Mouse (Mus musculus): Measurements from ENCODE around the gene Cpne7. TPM values are rescaled to one million over a fixed set of nuclear protein-coding genes. Genes with fewer than 3 reads are reported as not detected.

Gene Cpne7
- polyA plus RNA-seq, 1 experiment from 2014 or later: 0.46 TPM

DNA sequence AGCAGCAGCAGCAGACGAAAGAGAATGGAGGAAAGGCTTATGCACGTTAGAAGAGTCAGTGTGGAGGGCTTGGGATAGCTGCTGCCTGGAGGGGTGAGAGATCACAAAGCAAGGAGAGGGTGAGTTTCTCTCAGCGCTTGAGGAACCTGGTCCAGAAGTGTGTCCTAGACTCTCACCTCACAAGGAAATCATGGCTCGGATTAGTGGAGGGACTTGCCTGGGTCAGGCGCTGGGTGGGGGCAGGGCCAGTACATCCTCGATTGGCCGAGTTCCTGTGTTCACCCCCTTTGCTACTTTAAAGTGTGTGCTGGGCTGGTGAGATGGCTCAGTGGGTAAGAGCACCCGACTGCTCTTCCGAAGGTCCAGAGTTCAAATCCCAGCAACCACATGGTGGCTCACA lies 18.6 kb downstream of the Cpne7 start:
- ATAC-seq: no peak
- no peak overlapping the region for H3K27ac ChIP-seq (ENCODE audit: low read depth, low read length)
- WGBS: 42% methylated on average over 9 of the region's 9 CpGs

DNA sequence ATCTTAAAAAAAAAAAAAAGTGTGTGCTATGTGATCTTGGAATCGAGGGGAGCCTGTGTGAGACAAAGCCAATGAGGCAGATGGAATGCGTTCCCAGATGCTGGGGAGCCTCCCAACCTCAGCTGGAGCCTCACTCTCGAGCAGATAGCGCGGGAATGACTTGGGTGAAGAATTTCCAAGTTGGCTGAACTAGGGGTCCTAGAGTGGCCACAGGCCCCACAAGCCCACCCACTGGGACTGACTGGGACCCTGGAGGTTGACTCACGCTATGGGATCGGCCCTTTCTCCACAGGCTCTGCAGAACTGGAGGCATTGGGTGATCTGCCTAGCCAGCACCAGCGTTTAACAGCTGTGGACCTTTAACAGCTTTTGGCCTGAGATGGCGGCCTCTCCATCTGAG lies 19.1 kb downstream of the Cpne7 start:
- H3K36me3 ChIP-seq (ENCODE audit: control insufficient read depth, insufficient read depth): no peaks in the 10 kb centered on the region
- H3K4me3 ChIP-seq (ENCODE audit: low read depth, low read length): no peak overlapping the region
- H3K27me3 ChIP-seq (replicated peaks; ENCODE audit: control insufficient read depth, insufficient read depth, low read length): no peaks in the 10 kb centered on the region
- TF ChIP-seq CTCF (IDR thresholded peaks at IDR 0.05; ENCODE audit: low read depth): no peak
- no peaks in the 10 kb centered on the region for H3K4me1 ChIP-seq (replicated peaks; ENCODE audit: control insufficient read depth, insufficient read depth, low read length)
- H3K9ac ChIP-seq (ENCODE audit: low read depth, low read length): no peak overlapping the region
- WGBS: 74% methylated on average over 9 of the region's 9 CpGs
- H3K9me3 ChIP-seq (ENCODE audit: control insufficient read depth): no peaks in the 10 kb centered on the region
- no peak for ATAC-seq
- H3K4me2 ChIP-seq (replicated peaks; ENCODE audit: low read depth): no peak overlapping the region
- H3K27ac ChIP-seq (ENCODE audit: low read depth, low read length): no peak overlapping the region; the same call in 1 of the 2 replicates

More for the DNA sequence above, 18.6 kb downstream of the Cpne7 start:
- H3K4me2 ChIP-seq (replicated peaks; ENCODE audit: low read depth): no peak overlapping the region
- no peak for TF ChIP-seq CTCF (IDR thresholded peaks at IDR 0.05; ENCODE audit: low read depth)
- no peaks in the 10 kb centered on the region for H3K9me3 ChIP-seq (ENCODE audit: control insufficient read depth)
- no peak overlapping the region for H3K4me3 ChIP-seq (ENCODE audit: low read depth, low read length)
- no peaks in the 10 kb centered on the region for H3K36me3 ChIP-seq (ENCODE audit: control insufficient read depth, insufficient read depth)
- no peak overlapping the region for H3K9ac ChIP-seq (ENCODE audit: low read depth, low read length)
- no peaks in the 10 kb centered on the region for H3K4me1 ChIP-seq (replicated peaks; ENCODE audit: control insufficient read depth, insufficient read depth, low read length)
- H3K27me3 ChIP-seq (replicated peaks; ENCODE audit: control insufficient read depth, insufficient read depth, low read length): no peaks in the 10 kb centered on the region

DNA sequence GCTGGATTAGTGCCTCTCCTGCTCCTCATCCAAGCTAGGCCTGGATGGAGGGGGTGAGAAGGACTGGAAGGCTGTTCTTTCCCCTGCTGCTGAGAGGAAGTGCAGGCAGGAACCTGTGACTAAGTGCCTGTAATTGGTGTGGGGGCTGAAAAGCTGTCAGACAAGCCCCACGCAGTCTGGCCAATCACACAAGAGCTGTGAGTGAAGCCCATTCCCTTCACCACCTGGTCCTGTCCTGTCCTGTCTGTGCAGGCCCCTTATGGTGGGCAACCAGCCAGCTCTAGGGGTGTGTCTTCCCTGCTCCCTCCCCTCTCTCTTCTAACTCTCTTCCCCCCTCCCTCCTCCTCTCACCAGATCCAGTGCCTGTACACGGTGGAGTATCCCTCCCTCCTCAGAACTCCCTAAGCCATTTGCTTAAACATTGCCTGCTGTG lies 20.5 kb downstream of the Cpne7 start:
- TF ChIP-seq CTCF (IDR thresholded peaks at IDR 0.05; ENCODE audit: low read depth): no peak
- Histone ChIP-seq H3K36me3 (ENCODE audit: control insufficient read depth, insufficient read depth) (no peaks in the 10 kb centered on the region), H3K9me3 (ENCODE audit: control insufficient read depth) (no peaks in the 10 kb centered on the region), H3K4me1 (replicated peaks; ENCODE audit: control insufficient read depth, insufficient read depth, low read length) (no peaks in the 10 kb centered on the region), H3K27me3 (replicated peaks; ENCODE audit: control insufficient read depth, insufficient read depth, low read length) (no peaks in the 10 kb centered on the region), H3K27ac (ENCODE audit: low read depth, low read length) (no peak overlapping the region), H3K4me3 (ENCODE audit: low read depth, low read length) (no peak overlapping the region), H3K4me2 (replicated peaks; ENCODE audit: low read depth) (no peak overlapping the region), H3K9ac (ENCODE audit: low read depth, low read length) (no peak overlapping the region)
- ATAC-seq: 0 out of 2 replicates have a peak, but pooled peaks have one; percentile 41
- 30% methylated on average over 2 of the region's 2 CpGs for WGBS

DNA sequence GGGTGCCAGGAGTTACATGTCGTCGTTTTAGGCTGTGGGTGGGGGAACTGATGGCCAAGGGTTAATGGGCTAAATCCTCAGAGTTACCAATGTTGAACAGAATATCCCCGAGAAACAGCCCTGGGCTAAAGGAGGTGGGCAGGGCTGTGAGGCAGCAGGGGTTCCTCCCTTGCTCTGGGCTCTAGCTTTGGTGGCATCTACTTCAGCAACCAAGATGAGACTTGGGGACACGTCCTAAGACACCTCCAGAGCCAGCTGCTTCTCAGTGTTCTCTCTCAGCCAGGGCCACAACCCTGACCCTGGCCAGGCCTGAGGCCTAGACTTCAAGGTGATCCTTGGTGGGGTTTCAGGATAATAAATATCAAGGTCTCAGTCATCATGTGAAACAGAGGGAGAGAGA lies 21.6 kb downstream of the Cpne7 start:
- no peak overlapping the region for H3K27ac ChIP-seq (ENCODE audit: low read depth, low read length)
- no peak overlapping the region for H3K4me2 ChIP-seq (replicated peaks; ENCODE audit: low read depth)
- TF ChIP-seq CTCF (IDR thresholded peaks at IDR 0.05; ENCODE audit: low read depth): no peak
- no peak for ATAC-seq
- 66% methylated on average over 4 of the region's 4 CpGs for WGBS
- no peaks in the 10 kb centered on the region for H3K4me1 ChIP-seq (replicated peaks; ENCODE audit: control insufficient read depth, insufficient read depth, low read length)
- H3K9me3 ChIP-seq (ENCODE audit: control insufficient read depth): no peaks in the 10 kb centered on the region
- H3K27me3 ChIP-seq (replicated peaks; ENCODE audit: control insufficient read depth, insufficient read depth, low read length): no peaks in the 10 kb centered on the region
- no peaks in the 10 kb centered on the region for H3K36me3 ChIP-seq (ENCODE audit: control insufficient read depth, insufficient read depth)
- H3K4me3 ChIP-seq (ENCODE audit: low read depth, low read length): no peak overlapping the region
- no peak overlapping the region for H3K9ac ChIP-seq (ENCODE audit: low read depth, low read length)

DNA sequence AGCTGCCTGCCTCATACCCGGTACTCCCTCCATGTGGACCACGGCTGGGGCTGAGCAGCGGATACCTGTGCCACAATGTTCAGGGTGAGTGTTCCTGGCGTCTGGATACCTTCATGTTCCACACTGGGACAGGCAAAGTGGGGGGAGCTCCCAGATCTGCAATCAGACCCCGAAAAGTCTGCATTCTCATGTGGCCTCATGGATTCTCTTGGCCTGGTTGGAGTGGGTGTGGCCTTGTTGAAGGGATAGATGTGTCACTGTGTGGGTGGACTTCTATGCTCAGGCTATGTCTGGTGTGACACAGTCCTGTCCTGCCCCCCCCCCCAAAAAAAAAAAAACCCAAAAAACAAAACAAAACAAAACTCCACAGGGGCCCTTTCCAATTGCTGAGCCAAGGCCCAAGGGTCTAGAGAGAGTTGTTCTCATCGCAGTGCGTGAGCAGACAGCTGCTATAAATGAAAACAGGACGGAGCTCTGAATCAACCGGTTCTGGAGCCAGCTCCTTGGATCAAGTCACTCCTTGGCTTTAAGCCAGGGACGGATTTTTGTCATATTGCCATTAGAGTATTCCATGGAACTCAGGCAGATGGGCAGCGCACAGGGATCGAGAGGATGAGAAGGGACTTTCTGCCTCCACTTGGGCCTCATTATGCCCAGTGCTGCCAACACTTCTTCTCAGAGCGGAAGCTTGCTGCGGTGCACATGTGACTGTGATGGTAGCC lies 24.7 kb downstream of the Cpne7 start:
- H3K4me3 ChIP-seq (ENCODE audit: low read depth, low read length): no peak overlapping the region
- peak overlapping the region; percentile 46 for H3K27ac ChIP-seq (ENCODE audit: low read depth, low read length)
- H3K9me3 ChIP-seq (ENCODE audit: control insufficient read depth): no peaks in the 10 kb centered on the region
- no peaks in the 10 kb centered on the region for H3K27me3 ChIP-seq (replicated peaks; ENCODE audit: control insufficient read depth, insufficient read depth, low read length)
- 64% methylated on average over 14 of the region's 14 CpGs for WGBS
- ATAC-seq: no peak
- no peak for TF ChIP-seq CTCF (IDR thresholded peaks at IDR 0.05; ENCODE audit: low read depth)
- no peaks in the 10 kb centered on the region for H3K4me1 ChIP-seq (replicated peaks; ENCODE audit: control insufficient read depth, insufficient read depth, low read length)
- H3K36me3 ChIP-seq (ENCODE audit: control insufficient read depth, insufficient read depth): no peaks in the 10 kb centered on the region
- H3K9ac ChIP-seq (ENCODE audit: low read depth, low read length): no peak overlapping the region
- no peak overlapping the region for H3K4me2 ChIP-seq (replicated peaks; ENCODE audit: low read depth)

DNA sequence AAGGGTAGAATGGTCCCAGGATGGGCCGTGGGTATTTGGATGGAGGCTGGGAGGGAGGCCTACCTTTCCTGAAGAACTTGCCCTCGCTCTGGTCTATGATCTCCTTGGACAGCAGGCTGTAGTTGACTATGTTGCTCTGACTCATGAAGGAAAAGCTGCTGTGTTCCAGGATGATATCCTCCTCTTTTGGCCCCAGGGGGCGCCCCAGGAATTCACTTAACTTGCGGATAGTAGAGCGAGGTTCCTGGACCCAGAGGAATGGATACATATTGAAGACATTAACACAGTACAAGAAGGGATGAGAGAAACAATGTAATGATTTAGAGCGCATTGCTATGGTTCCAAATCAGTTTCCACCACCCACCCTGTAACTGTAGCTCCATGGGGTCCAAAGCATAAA lies 28.1 kb downstream of the Cpne7 start:
- TF ChIP-seq CTCF (IDR thresholded peaks at IDR 0.05; ENCODE audit: low read depth): peak; percentile 75
- 53% methylated on average over 6 of the region's 6 CpGs for WGBS
- Histone ChIP-seq H3K4me2 (replicated peaks; ENCODE audit: low read depth) (no peak overlapping the region), H3K9ac (ENCODE audit: low read depth, low read length) (no peak overlapping the region), H3K9me3 (ENCODE audit: control insufficient read depth) (no peaks in the 10 kb centered on the region), H3K27me3 (replicated peaks; ENCODE audit: control insufficient read depth, insufficient read depth, low read length) (no peaks in the 10 kb centered on the region), H3K36me3 (ENCODE audit: control insufficient read depth, insufficient read depth) (no peaks in the 10 kb centered on the region), H3K4me3 (ENCODE audit: low read depth, low read length) (no peak overlapping the region), H3K4me1 (replicated peaks; ENCODE audit: control insufficient read depth, insufficient read depth, low read length) (no peaks in the 10 kb centered on the region), H3K27ac (ENCODE audit: low read depth, low read length) (no peak overlapping the region)
- ATAC-seq: peak; percentile 26; the same call in 1 of the 2 replicates
